Mouse (Mus musculus) kidney, postnatal 0 days (tissue): Measurements from ENCODE around the gene Kifc1. TPM values are rescaled to one million over a fixed set of nuclear protein-coding genes. Genes with fewer than 3 reads are reported as not detected.

ENCODE experiments used
- ATAC-seq: fragments of 200-750 bp; cut with Nextera tagmentation; replicated peaks from 2 replicates; pipeline ENCODE4 v1.8.0; 2017; ENCODE audit warnings: low read depth, moderate number of reproducible peaks, moderate TSS enrichment, moderate library complexity; ENCODE audit not compliant: low FRiP score
- DNase-seq: peaks from one replicate; pipeline ENCODE4 v3.0.0-alpha.2; 2016; ENCODE audit warnings: low spot score
- H3K27ac ChIP-seq: fragments of 300-500 bp; sonication (generic); 2 replicates; pipeline ENCODE4 v1.5.1; 2014; ENCODE audit warnings: mild to moderate bottlenecking
- H3K27me3 ChIP-seq: fragments of 300-500 bp; sonication (generic); 2 replicates; pipeline ENCODE4 v1.6.1; 2014; ENCODE audit warnings: low read length, mixed read lengths; ENCODE audit not compliant: insufficient read depth
- H3K36me3 ChIP-seq: fragments of 300-500 bp; sonication (generic); 2 replicates; pipeline ENCODE4 v1.6.1; 2014; ENCODE audit warnings: low read length, mixed read lengths; ENCODE audit not compliant: insufficient read depth
- H3K4me1 ChIP-seq: fragments of 300-500 bp; sonication (generic); replicated peaks from 2 replicates; pipeline ENCODE4 v1.6.1; 2014; ENCODE audit warnings: antibody characterized with exemption, low read length, mixed read lengths; ENCODE audit not compliant: insufficient read depth
- H3K4me2 ChIP-seq: fragments of 300-500 bp; sonication (generic); 2 replicates; pipeline ENCODE4 v1.6.1; 2014; ENCODE audit warnings: mild to moderate bottlenecking, low read length, moderate library complexity, mixed read lengths
- H3K4me3 ChIP-seq: fragments of 300-500 bp; sonication (generic); replicated peaks from 2 replicates; pipeline ENCODE4 v1.5.1; 2014; ENCODE audit warnings: low read depth, low read length
- H3K9ac ChIP-seq: fragments of 300-500 bp; sonication (generic); 2 replicates; pipeline ENCODE4 v1.6.1; 2014; ENCODE audit warnings: low read depth, low read length
- H3K9me3 ChIP-seq: fragments of 300-500 bp; sonication (generic); replicated peaks from 2 replicates; pipeline ENCODE4 v1.6.1; 2016; ENCODE audit warnings: low read length, inconsistent platforms, mixed read lengths
- CTCF ChIP-seq: IDR thresholded peaks from 2 replicates; pipeline ENCODE4 v1.5.1; 2016; ENCODE audit warnings: antibody characterized with exemption, low read depth, mild to moderate bottlenecking, moderate library complexity
- WGBS: fragments of 180-500 bp; shearing (Covaris S2); extraction: QIAGEN DNeasy Blood & Tissue Kit; methylation state at CpG from one replicate; pipeline ENCODE4 v1.1.7; 2014; 5-methylcytosine and 5-hydroxymethylcytosine counted together
- polyA plus RNA-seq: library from polyadenylated mRNA; unstranded; fragments of >200 nt; fragmentation: Nextera tagmentation; extraction: Ambion mirVana; gene quantifications from 2 replicates; pipeline ENCODE4 v1.2.1, GENCODE M21; 2015

Gene Kifc1
- polyA plus RNA-seq, 1 experiment from 2014 or later = 3.4 TPM

DNA sequence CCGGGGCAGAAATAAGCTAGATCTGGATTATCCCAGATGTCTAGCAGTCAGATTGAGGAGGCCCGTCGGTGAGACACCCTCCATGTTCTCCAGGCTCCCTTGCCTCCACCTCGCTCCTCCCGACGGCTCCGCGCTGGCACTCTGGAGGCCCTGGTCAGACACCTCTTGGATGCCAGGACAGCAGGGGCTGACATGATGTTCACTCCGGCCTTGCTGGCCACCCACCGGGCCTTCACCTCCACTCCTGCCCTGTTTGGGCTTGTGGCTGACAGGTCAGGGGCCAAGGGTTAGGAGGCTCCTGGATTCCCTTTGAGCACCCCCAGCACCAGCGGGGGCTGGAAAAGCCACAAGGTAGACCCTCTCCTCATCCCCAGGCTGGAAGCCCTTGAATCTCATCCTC, 41.5 kb upstream of the Kifc1 start:
- H3K36me3 ChIP-seq = peaks cover 16% of the 10 kb centered on the region
- 91% methylated on average over 11 of the region's 11 CpGs for WGBS
- TF ChIP-seq CTCF = no peak
- no peaks in the 10 kb centered on the region for H3K27me3 ChIP-seq
- no peak overlapping the region for H3K4me2 ChIP-seq
- no peak for DNase-seq
- H3K4me1 ChIP-seq = peaks cover 3% of the 10 kb centered on the region; the same call in 1 of the 2 replicates
- H3K9ac ChIP-seq = no peak overlapping the region
- ATAC-seq = no peak
- no peak overlapping the region for H3K4me3 ChIP-seq
- no peak overlapping the region for H3K27ac ChIP-seq
- no peaks in the 10 kb centered on the region for H3K9me3 ChIP-seq

DNA sequence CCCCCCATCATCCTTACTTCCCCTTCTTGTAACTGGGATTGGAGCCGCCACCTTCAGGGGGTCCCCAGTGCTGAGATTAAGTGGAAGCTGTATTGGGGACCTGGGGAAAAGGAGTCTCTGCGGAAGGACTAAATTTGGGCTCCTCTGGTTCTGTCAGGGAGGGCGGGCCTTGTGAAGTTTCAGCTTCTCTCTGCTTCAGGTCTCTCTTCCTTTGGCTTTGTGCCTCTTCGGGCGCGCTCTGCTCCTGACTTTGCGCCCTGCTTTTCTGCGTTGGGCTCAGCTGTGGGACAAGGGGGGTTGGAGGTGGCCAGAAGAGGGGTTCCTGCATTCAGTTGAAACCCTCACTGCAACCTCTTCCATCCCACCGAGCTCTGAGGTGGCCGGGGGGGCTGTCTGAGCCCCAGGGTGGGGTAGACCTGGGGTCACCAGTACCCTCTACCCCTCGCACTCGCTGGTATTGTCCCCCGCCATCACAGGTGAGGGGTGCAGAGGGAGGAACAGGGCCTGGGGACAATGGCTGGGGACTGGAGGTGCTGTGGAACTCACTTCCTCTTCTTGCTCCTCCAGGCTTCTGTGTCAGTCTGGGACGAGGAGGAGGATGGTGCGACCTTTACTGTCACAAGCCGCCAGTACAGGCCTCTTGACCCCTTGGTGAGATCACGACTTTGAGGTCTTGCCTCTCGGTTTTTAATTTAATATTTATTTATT, 40.9 kb upstream of the Kifc1 start:
- Histone ChIP-seq H3K4me1 (peaks cover 3% of the 10 kb centered on the region; the same call in 1 of the 2 replicates), H3K27me3 (no peaks in the 10 kb centered on the region), H3K36me3 (peaks cover 18% of the 10 kb centered on the region), H3K4me3 (peak overlapping the region; percentile 82), H3K9me3 (no peaks in the 10 kb centered on the region), H3K27ac (0 out of 2 replicates have a peak overlapping the region, but pooled peaks have one; percentile 4), H3K9ac (peak overlapping the region; percentile 79), H3K4me2 (peak overlapping the region; percentile 100)
- TF ChIP-seq CTCF = no peak
- DNase-seq (no peak), ATAC-seq (no peak)
- WGBS = 44% methylated on average over 18 of the region's 18 CpGs

DNA sequence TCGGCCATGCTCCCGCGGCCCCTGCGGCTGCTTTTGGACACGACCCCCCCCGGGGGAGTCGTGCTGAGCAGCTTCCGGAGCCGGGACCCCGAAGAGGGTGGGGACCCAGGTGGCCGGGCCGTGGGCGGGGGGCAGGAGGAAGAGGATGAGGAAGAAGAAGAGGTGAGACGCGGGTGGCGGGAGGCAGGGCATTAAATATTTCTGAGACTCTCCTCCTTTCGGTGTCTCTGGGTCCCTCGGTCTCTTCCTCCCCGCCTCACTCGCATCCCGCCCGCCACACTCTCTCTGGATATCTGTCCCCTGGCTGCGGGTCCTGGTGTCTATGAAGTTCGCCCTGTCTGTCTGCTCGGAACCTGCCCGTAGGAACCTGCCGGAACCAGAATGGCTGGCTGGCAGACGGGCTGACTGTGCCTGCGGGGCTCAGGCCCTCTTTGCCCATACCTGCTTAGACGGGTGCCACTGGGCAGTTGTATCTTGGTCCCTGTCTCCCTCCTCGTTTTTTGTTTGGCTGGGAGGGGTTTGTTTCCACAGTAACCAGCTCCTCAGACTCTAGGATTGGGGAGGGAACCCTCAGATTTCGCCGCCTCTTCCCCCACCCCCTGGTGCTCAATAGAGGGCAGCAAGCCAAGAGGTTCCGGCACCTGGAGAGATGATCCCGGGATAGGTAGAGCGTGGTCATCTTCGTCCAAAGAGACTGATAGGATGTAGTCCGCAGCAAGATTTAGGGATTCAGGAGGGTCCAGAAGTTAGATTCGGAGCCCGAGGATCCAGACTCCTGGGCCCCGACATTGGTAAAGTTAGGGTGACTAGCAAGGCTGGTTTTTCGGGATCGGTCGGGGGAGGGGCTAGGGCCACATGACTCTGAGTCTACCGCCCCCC, 40.1 kb upstream of the Kifc1 start:
- no peak; the same call in 1 of the 2 replicates for TF ChIP-seq CTCF
- Histone ChIP-seq H3K36me3 (peaks cover 13% of the 10 kb centered on the region), H3K4me2 (peak overlapping the region; percentile 100), H3K27ac (peak overlapping the region; percentile 85), H3K4me3 (peak overlapping the region; percentile 82), H3K4me1 (peaks cover 3% of the 10 kb centered on the region; the same call in 1 of the 2 replicates), H3K27me3 (no peaks in the 10 kb centered on the region), H3K9ac (peak overlapping the region; percentile 79), H3K9me3 (no peaks in the 10 kb centered on the region)
- ATAC-seq = 0 out of 2 replicates have a peak, but pooled peaks have one; percentile 5
- DNase-seq = peak; percentile 41
- WGBS = 1% methylated on average over 39 of the region's 45 CpGs

GRCm38 (mm10) chr17:33929371-33930279, 39.2 kb upstream of the Kifc1 start, which contains the start of gene Rgl2:
Rgl2 (plus strand) TSS chr17:33929543.
- Histone ChIP-seq H3K36me3 (peaks cover 16% of the 10 kb centered on the region), H3K27ac (peak within 1 kb of the TSS; percentile 85), H3K4me3 (peak within 1 kb of the TSS; percentile 82), H3K27me3 (no peaks in the 10 kb centered on the region), H3K4me1 (peaks cover 3% of the 10 kb centered on the region; the same call in 1 of the 2 replicates), H3K9ac (peak within 1 kb of the TSS; percentile 79), H3K9me3 (no peaks in the 10 kb centered on the region), H3K4me2 (peak within 1 kb of the TSS; percentile 100)
- WGBS = 0% methylated on average over 68 of the region's 80 CpGs
- peak; percentile 40; the same call in 1 of the 2 replicates for TF ChIP-seq CTCF
- peak; percentile 85 for ATAC-seq
- peak; percentile 91 for DNase-seq

DNA sequence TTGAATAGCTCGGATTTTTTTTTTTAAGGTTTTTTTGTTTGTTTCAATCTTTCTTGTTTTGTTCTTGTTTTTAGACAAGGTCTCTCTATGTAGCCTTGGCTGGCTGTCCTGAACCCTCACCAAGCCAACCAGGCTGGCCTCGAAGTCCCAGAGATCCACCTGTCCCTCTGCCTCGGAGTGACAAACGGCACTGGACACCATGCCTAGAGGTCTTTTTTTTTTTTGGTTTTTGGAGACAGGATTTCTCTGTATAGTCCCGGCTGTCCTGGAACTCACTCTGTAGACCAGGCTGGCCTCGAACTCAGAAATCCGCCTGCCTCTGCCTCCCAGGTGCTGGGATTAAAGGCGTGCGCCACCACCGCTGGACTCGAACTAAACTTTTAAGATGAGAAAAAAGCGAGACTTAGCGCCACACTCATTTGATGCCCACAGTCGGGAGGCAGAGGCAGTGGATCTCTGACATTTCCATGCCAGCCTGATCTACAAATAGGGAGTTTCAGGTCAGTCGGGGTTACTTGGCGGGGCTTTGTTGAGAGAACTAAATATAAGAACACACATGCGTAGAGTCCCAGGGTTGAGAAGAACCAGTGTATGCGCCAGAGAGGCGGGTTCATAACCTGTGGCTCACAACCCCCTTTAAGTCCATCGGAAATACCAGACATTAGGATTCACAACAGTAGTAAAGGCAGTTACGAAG, 37.9 kb upstream of the Kifc1 start:
- H3K4me2 ChIP-seq = peak overlapping the region; percentile 100
- peak overlapping the region; percentile 82 for H3K4me3 ChIP-seq
- no peaks in the 10 kb centered on the region for H3K27me3 ChIP-seq
- peaks cover 15% of the 10 kb centered on the region for H3K36me3 ChIP-seq
- WGBS = 65% methylated on average over 21 of the region's 21 CpGs
- no peak for ATAC-seq
- no peak for DNase-seq
- H3K9ac ChIP-seq = peak overlapping the region; percentile 79
- H3K9me3 ChIP-seq = no peaks in the 10 kb centered on the region
- peaks cover 3% of the 10 kb centered on the region; the same call in 1 of the 2 replicates for H3K4me1 ChIP-seq
- no peak overlapping the region for H3K27ac ChIP-seq
- no peak for TF ChIP-seq CTCF
